Mouse (Mus musculus) ES-Bruce4 (cell line): Measurements from ENCODE around the gene Amfr.

ENCODE experiments used
- CTCF ChIP-seq: IDR thresholded peaks from one replicate; pipeline ENCODE4 v1.8.1; 2011; ENCODE audit warnings: low read depth, low read length
- POLR2A ChIP-seq: IDR thresholded peaks from one replicate; pipeline ENCODE4 v1.8.1; 2011; ENCODE audit warnings: low read length; ENCODE audit not compliant: insufficient read depth

DNA sequence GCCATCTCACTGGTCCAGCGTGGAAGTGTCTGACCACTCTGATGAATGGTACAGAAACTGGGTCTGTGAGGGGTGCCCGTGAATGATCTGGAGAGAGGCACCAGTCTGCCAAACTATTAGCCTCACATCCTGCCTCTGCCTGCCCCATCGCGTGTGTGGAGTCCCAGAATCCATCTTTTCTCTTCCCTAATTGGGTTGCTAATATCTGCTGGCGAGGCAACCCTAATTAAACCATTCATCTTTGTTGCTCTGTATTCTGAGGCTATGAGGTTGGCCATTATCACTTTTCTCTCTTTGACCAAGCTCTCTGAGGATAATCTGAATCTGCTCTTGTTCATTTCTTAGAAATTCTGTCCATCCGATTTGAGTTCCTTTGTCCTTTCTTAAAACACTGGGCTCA is 81.3 kb downstream of the Amfr start:
- TF ChIP-seq POLR2A (no peak), CTCF (no peak)
